Mouse (Mus musculus) kidney, postnatal 25 days (tissue): ENCODE measurements at regions not wholly inside any gene's neighbourhood (a gene's known extent, or its start where the extent isn't known, plus 50 kb on each side); places are given as distances from the start of the nearest gene placed in this dataset.
A peak's percentile ranks its signal among the peaks of the same experiment; 100 is the strongest.

Experiments
- DNase-seq, 2 experiments: peaks; one replicate each; pipeline ENCODE4 v3.0.0; 2021; ENCODE audit warnings: mixed read lengths in 2 of 2

DNA sequence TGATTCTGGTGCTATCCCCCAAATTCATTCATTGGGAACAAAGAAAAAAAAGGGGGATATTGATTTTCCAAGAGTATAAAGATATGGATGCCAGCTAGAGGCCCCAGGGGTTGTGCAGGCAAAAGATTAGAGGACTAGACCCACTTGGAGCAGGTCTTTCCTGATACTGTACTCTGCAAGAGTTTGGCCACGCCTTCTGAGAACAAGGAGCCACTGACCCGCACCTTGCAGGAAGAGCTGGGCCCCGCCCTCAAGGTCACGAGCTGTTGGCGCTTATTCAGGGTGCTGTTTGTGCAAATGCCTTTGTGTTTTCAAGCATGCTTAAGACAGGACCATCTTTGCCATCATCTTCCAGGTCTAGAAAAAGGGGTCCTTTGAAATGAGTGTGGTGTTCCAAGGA, 54.5 kb upstream of the Slc7a1 start:
- DNase-seq, result no peak

GRCm38 (mm10) chr5:148453776-148454175, 54.1 kb upstream of the Slc7a1 start:
- DNase-seq, result no peak

DNA sequence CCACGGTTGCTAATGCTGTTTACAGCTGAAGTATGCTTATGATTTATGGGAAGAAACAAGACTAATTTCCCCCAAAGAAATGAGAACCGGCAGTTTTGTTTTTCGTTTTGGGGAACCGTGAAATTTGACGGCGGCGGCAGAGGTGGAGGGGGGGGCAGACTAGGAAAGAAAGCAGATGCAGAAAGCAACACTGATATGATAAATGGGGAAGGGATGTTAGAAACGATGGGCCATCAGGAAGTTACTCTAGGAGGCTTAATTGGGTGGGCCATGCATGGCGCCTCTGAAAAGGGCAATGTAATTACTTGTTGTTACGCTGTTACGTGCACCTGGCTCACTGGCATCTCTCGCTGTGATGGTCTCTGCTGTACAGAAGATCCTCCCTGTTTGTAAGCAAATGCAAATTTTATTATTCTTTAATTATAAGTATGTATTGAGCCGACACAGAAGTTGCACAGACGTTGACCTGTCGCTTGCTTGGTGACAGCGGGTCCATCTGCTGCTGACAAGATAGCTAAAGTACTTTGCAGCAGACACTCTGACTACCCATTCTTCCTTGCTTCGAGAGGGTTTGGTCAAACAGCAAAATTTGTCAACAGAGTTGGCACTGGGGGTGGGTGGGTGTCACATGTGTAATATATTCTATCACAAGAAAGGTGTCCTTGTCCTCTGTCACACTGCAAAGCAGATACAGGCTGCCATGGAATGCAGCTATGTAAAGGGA, 53.4 kb upstream of the Slc7a1 start:
- DNase-seq, result no peak

GRCm38 (mm10) chr5:148451811-148452210, 52.1 kb upstream of the Slc7a1 start:
- DNase-seq, result peak in 1 of 2 experiments; percentile 32

DNA sequence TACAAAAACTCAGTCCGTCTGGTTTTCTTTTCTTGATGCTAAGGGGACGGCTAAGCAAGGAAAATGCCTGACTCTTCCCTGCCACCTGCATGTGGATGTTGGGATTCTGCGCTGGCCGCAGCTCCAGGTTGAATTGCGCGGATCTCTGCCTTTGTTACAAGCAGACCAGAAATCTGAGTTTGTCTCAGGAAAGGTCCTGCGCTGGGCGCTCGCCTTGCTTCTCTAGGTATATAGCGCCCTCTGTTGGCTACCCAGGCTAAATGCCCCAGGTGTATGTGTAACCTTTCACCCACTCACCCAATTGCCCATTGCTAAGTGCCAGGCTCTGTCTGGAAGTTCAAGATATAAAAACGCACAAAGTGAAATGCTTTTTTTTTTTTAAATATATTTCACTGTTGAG, 51.2 kb upstream of the Slc7a1 start:
- peak; percentile 66 to 76 for DNase-seq
